Mouse (Mus musculus) kidney, adult 8-10 months (tissue): Measurements from ENCODE around the gene Nek7.

Source experiments
- DNase-seq, 2 experiments: peaks; one replicate each; pipeline ENCODE4 v3.0.0; 2022

The Nek7 gene

DNA sequence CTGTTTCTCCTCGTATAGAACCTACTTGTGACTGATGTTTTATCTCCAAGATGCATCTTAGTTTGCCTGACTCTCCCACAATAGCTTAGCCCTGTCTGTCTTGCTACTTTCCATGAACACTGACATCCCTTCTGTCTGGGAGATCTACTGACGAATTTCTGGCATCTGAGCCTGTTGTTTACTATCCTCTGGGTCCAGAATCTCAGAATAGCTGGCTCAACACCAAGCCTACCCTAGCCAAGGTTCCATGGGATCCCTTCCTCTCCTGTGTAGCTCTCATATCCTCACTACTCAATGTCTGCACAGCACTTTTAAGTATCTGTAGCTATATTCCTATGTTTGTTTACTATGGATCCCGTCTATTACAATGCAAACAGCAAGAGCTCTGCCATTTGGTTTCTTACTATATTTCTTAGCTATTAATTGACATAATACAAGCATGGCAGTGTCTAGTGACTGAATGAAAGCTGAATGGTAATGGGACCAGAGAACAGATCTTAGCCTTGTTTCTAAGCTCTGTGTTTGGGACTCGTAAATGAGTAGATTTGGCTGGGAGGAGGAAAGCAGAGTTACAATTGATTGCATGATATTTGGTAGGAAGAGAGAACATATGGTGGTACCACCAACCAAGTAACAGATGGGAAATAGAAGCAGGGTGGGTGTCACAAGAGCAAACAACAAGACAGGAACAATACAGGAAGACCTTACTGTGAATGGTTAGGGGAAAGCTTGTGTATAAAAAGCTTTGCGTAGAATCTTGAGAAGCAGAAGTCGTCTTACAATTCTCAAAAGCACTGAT, 51.3 kb downstream of the Nek7 start:
- peak in 1 of 2 experiments; percentile 29 for DNase-seq

DNA sequence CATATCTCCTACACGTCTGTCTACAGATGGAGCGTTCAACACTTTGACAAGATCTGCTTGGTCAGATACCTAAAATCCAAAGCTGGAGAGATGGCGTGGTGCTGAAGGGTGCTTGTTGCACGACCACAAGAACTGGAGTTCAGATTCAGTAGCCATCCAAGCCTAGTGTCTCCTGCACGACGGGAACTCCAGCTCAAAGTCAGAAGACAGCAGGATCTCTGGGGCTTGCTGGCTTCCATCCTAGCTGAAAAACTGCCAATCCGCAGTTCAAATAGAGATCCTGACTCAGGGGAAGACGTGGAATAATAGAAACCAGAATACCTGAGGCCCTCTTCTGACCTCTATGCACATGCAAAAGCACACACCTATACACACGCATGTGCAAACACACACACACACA, 52.0 kb downstream of the Nek7 start:
- DNase-seq = no peak

DNA sequence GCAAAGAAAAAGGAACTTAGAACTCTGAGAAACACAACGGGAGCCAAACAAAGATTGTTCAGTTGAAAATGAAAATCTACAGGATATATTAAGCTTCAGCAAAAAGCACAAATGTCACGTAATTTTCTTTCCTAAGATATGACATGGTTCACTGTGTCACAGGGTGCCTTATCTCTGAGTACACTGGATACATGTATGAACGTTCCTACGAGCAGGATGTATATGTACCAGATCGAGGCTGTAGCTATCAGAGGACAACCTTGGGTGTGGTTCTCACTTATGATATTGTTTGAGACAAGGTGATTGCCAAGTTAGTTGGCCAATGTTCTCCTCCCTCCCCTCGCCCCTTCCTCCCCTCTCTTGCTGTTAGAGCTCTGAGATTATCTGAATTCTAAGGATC, 55.3 kb downstream of the Nek7 start:
- DNase-seq = no peak

DNA sequence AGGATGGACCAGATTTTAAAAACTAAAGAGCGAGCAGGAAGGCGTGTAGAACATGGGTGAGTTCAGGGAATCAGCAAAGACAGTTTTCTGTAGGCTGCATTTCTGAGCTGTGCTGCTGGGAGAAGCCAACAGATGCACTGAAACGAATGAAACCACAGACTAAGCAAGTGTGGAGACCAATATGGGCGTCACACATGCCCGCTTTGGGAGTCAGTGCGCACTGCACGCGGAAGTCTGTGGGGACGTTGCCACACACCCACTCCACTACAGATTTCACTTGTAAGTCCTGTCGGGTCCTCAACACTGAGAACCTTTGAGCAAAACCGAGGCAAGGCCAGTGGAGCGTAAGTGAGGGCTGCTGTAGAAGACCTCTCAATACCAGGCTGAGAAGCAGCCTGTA, 59.2 kb downstream of the Nek7 start:
- no peak for DNase-seq

DNA sequence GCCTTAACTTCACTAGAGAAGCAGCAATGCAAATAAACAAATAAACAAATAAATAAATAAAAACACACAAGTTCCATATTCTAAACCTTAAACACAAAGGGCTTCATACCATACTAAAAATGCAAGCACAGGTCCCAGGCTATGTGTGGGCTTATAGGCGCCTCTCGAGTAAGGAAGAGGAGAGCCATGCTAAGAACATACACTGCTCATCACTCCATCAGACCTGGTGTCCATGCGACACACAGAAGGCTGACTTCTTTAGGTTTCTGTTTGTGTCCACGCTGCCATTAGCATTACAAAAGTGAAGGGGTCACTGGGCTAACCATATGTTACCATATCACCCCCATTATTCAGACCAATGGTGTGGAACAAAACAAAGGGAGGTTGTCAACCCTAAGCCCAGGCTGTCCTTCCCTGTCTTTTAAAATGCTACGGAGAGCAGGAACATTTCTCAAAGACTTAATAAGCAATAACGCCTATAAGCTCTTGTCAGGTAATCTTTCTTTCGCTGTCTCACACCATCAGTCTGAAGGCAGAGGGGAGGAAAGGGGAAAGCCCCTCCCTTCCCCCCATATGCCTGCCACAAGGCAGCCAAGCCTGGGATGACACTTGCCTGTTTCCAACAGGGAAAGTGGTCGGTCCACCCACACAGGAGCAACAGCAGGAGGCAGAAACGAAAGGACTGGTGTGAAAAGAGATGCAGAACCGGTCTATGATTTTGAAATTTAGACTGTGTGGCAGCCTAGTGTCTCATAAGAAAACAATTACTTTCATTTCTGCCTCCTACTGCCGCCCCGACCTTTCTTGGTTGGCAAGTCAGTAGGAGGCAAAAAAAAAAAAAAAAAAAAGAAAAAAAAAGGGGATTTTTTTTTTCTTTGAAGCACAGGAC, 60.5 kb downstream of the Nek7 start:
- DNase-seq = no peak

DNA sequence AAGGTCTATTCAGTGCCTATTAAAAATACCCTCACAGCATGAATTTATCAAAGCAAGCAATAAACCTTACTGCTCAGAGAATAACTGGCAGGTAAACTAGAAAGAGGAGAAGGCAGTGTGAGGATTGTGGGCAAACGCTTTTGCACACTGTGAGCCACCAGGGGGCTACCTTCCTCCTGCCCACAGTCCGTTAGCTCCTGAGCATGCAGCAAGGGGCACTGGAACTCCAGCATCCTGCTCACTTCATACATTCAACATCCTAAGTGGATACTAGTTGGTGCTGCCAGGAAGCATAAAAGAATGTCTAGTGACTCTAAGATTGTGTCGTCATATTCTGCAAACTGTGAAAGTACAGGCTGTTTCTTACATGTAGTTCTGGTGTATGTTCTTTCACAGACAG, 61.6 kb downstream of the Nek7 start:
- no peak for DNase-seq

DNA sequence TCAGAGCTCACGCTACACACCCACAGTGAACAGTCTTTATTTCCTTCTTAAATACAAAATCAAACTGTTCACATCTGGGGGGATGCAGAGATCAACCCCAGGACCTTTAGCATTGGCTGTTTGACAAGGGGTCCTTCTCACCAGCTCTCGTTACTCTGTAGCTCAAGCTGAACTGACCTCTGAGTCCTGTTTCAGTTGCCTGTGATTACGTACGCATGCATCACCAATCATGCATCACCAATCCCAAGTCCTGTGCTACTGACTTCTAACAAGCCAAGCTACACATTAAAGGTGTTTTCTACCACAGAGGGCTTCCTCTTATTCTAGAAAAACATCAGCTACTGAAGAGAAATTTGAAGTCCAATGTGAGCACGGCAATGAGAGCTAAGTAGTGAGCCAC, 65.0 kb downstream of the Nek7 start:
- DNase-seq = peak; percentile 53 to 59

DNA sequence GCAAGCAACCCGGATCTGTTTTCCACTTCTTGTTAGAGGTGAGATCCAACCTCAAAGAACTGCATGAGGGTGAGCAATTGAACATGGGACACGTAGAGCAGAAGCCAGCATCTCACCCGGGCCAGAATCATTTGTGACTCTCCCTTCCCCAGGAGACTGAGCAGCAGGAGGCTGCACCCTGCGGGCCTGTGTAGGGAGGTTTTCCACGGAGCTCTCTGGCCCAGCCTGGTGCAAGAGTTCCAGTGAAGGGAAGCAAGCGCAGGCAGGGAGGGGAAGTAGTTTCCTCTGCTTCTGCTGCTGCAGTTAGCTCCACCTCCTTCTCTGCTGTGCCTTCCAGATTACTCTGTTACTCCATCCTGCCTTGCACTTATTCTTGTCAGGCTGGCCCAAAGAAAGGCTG, 69.8 kb downstream of the Nek7 start:
- no peak for DNase-seq

DNA sequence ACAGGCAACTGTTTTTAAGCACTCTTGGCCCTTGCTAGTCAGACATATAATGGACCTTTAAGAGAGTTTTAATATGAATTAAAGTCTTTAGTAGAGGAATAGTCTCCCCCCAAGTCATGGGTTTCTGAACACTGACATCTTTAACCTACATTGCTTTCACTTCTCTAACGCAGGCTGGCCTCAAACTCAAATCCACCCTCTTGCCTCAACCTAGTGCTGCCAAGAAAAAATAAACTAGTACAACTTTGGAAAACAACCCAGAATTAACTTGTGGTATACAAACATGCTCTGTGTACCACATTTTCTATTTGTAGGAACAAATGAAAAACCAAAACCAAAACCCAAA, 77.8 kb downstream of the Nek7 start:
- no peak for DNase-seq

DNA sequence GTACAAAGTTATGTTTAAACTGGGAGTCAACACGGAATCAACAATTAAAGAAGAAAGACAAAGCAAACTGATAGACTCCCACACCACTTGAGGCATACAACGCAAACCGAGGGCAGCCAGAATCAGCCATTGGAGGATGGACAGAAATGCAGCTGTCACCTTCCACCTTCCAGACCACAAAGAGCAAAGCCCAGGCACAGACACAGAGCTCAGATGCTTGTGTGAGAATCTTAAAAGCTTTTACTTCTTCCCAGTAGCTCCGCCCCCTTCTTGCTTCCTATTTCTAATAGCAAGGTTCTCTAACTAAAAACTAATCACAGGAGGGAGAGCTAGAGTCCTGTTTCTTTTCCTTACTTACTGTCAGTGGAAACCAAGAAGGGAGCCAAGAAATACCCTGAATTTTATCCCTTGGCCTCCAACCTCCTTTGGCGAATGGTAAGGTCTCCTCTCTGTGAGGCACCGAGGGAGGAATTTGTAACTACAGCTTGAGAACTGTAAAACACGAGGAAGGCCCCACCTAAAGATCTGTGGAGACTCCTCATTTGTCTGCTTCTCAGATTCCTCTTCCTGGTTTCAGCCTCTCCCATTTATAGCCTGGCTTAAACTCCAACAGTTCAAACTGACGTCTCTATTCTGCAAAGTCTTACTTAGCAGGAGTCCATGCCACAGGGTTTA, 78.3 kb downstream of the Nek7 start:
- no peak for DNase-seq

DNA sequence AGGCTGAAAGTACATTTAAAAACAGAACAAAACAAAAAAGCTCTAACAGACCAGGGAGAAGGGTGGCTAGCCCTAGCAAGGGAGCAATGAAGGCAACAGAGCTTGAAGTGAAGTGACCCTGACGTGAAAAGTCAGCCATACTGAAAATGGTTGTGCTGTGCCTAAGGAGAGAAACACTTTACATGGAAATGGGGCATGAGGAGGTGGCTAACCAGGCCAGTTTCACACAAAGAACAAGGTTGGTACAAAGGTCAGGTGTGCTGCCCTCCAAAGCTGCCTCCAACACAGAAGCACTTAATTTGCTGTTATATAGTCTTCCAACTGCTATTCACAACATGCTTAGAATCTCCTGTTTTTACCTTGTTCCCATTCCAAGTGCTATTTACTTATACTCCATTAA, 80.2 kb downstream of the Nek7 start:
- peak; percentile 40 to 41 for DNase-seq

DNA sequence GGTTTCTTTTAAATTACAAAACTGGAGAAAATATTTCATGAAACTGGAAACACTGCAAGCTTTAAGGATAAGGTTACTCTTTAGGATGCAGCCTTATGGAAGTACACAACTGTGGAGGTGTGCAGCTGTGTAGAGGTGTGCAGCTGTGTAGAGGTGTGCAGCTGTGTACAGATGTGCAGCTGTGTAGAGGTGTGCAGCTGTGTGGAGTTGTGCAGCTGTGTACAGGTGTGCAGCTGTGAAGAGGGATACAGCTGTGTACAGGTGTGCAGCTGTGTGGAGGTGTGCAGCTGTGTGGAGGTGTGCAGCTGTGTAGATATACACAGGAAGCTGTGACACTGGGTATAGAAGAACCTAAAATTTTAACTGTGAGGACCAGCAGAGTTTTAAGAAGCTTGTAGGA, 81.7 kb downstream of the Nek7 start:
- DNase-seq = no peak

DNA sequence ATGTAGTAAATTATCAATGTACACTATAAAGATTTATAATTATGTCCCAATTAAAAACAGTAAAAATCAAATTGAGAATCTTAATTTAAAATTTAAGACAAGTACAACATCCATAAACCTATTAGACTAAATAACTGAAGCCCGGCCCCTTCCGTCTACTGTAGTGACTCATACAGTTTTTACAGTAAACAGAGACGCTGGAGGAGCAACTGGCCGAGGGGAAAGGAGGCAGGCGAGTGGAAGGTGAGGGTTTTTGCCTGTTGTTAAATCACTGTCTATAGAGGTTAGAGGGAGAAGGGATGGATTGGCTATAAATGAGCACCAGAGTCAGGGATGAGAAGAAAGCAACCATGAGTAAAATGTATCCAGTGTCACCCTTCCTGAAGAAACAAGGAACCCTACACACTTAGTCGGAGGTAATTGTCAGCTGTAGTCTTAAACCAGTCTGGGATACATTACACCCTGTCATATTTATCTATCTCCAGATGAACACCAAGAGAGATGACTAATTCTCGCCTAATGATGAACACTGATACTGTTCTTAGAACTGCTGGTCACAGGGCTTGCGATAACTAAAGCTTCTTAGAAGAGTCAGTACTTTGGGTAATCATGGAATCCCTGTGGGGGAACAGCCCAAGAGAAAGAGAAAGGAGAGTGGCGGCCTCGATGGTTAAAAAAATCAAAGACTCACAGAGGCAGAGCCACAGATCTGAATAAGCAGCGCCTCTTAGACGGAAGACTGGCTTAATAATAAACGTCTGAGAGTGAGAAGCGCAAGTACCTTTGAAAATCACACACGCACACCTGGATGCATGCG, 84.0 kb downstream of the Nek7 start:
- DNase-seq = no peak

DNA sequence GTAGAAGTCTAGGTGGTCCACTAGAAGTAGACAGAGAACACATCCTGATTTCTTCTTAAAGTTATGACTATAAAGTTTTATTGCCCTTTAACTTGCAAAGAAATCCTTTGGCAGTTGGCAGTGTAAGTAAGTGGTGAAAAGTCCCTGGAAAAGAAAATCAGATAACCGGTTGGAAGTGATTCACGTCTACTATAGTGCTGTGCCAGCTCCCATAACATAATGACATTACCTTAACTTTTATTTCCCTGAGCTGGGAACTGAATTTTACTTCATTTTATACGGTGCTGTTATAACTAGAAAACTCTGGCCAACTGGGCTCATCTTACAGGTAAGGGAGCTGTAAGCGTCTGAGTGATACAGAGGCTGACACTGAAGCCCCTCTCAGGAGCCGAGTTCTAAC, 89.3 kb downstream of the Nek7 start:
- DNase-seq = no peak

DNA sequence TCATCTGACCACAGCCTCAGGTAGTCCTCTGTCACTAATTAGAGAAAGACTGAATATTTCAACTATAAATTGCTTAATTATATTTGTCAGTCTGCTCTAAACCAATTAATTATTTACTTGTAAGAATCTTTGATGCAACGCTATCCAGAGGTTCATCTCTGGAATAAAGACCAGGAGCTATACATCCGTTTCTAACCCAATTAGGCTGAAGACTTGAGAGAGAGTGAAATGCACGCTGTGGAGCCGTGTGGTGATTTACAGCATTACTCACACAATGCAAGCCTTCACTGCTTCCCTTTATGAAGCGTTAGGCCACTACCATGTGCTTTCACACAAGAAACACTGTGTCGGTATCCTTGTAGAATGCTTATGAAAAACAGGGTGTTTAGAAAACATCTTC, 96.0 kb downstream of the Nek7 start:
- DNase-seq = no peak

DNA sequence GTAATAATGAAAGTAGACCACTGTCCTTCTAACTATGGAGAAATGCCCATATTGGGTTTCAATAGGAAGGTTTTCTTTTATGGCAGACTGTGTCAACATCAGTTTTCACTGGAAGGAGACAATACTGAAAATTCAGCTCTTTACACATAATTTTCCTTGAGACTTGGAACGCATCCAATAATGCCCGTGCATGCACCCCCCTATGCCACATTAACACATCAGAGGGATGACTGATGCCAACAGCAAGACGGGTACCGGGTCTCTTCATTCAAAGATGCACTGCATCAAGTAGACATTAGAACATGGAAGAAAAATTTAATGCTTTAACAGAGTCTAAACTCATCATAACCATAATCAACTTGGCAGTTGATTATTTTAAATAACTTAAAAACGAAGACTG, 101.7 kb downstream of the Nek7 start:
- no peak for DNase-seq

DNA sequence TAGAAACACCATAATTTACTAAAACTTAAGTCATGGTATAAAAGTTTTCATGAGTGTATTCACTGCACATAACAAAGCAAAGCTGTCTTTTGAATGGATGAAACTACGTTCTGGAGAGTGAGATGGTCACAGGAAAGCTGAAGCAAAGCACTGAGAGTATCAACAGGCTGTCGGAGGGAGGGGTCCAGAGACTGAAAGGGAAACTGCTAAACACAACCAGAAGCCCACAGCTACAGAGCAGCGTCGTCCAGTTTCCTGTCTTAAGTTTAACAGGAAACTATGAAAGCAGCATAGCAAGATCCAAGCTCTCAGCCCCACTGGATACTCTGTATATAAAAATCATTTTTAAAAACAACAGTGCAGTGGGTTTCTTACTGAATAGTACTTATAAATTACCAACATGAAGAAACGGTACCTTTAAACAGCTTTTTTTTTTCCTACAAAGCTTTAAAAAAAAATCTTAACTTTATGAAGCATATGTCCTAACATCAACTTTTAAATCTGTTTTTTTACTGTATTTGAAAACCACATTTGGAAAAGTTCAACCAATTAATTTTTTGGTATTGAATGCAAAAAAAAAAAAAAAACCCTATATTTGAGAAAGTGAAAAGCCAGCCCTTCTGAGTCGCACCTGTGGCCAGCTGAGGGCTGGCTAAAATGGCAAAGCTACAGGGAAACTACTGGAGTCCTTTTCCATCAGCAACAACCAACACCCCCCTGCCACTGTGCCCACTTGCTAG, 102.4 kb downstream of the Nek7 start:
- no peak for DNase-seq

DNA sequence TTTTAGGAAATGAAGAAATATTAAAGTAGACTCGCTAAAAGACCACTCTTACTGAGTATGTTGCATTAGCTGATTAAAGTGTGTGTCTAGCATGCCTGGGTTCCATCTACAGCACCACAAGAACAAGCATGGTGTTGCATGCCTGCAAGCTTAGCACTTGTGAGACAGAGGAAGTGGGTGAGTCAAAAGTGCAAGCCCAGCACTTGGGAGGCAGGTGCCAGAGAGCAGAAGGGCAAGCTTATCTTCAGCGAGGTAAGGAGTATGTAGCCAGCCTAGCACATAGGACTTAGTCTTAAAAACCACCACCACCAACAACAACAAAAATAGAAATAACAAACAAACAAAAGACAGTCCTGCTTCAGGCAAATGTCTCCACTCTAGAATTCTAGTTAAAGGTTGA, 103.0 kb downstream of the Nek7 start:
- DNase-seq = no peak

DNA sequence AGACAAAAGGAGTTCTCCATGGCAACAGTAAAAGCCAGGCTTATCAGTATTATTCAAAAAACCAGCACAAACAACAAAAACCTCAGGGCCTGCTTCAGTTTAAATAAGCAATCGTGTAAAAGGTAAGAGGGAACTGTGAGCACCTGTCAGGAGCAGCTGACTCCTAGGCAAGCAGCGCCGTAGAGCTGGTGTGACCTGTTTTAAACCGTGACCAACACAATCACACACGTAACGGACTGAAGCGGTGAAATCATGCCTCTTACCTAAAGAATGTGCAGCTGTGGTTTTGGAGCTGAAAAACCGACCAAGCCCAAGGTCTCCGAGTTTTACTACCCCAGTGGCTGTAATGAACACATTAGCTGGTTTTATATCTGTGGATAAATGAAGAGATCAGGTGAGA, 104.6 kb downstream of the Nek7 start:
- no peak for DNase-seq

DNA sequence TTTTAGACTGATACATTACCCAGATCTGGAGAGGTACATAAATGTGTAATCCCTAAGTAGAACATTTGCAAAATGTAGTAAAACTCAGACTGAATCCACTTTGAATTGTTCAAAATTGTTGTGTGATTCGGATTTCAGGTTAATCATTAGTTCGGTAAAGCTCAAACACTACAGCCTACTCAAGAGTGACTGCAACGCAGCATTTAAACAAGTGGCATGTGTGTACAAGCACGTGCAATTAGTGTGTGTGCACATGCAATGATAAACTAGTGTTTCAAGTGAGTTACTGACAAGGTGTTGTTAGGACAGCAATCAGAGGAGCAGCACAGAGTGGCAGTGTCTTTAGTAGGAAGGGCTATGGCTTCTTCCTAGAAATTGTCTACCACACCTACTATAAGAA, 106.0 kb downstream of the Nek7 start:
- peak; percentile 11 to 15 for DNase-seq

DNA sequence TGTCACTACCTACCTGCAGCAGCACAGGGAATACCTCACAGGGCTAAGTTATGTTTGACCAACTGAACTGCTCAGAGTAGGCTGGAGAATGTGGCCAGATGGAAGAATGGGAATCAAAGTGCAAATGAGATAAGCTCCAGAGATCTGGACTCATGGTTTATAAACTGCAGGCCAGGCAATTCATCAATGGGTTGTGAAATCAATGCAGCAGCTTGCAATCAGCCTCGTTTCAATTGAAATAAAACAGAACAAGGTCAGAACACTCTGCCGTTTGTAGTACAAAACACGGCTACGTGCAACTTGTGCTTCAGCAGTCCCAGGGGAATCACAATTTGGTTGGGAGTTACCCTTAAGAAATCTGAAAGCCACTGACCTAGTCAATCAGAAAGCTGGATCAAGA, 109.4 kb downstream of the Nek7 start:
- DNase-seq = no peak

DNA sequence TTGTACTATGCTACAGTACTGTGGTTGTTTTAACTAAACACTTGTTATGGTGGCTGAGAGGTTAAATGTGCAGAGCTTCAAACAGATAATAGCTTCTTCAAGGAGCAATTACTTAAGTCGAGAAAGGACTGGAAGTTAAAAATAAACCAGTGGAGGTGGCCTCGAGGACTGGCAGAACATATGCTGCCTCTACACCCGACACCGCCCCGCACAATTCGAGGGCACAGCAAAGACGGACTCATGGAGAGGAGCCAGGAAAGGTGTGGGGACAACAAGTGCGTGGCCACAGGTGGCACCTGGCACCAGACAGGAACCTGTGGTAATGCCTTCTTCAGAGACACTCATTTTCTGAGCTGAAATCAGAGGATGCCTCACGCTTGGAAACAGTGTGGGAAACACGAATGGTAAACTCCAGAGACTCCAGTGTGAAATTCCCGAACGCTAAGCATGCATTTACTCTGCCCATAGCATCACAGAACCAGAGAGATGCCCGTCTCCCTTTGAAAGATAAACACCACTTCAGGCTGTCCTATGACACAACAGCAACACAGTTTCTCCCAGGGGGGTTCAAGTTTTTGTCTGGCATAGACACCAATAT, 112.4 kb downstream of the Nek7 start:
- peak; percentile 32 to 34 for DNase-seq
